Mouse (Mus musculus) spleen, embryonic (tissue): ENCODE measurements around the gene Drd4.
"Not testable (repeated sequence)": the region's sequence is repeated elsewhere in the genome, so short reads cannot be mapped to it uniquely, and the experiment has no call there.

ENCODE experiments used
- CTCF ChIA-PET: fragments of 350-600 bp; sonication (Branson Sonifier 250); formaldehyde crosslinking; loops from one replicate; lab custom pipeline; 2022; lab: Charles Lee

Drd4 gene

DNA sequence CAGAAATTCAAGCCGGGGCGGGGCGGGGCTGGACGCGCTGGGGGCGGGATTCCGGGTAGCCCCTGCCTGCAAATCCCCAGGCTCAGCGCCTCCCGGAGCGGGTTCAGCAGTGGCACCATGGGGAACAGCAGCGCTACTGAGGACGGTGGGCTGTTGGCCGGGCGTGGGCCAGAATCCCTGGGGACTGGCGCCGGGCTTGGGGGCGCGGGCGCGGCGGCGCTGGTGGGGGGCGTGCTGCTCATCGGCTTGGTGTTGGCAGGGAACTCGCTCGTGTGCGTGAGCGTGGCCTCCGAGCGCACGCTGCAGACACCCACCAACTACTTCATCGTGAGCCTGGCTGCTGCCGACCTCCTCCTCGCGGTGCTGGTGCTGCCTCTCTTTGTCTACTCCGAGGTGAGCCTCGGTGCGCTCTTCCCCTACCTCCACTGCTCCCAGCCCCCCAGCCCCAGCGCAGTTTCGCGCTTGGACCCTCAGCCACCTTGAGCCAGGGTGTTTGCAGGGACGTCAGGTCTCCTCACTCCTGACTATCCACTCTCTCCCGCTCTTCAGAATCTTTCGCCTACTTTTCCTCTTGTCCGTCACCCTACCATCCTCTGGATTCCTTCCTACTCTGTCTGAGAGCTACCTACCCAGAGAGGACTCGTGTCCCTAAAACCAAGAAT lies at the start of gene Drd4:
TSS of gene Drd4 (plus strand) at position 86 of the 662 bp plus-strand sequence.
- CTCF ChIA-PET = no interaction called here

DNA sequence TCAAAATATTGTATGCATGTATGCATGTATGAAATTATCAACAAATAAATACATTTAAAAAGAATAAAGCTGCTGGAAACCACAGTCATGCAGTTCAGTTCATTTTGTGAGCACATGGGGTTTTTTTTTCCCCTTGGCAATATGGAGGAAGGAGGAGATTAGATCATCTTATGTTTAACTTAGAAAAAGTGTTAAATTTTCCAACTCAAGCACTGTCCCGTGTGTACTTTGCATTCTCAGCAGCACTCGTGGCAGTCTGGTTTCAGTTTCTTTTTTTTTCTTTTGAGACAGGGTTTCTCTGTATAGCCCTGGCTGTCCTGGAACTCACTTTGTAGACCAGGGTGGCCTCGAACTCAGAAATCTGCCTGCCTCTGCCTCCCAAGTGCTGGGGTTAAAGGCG lies 41.3 kb upstream of the Drd4 start:
- CTCF ChIA-PET = not testable (repeated sequence)

DNA sequence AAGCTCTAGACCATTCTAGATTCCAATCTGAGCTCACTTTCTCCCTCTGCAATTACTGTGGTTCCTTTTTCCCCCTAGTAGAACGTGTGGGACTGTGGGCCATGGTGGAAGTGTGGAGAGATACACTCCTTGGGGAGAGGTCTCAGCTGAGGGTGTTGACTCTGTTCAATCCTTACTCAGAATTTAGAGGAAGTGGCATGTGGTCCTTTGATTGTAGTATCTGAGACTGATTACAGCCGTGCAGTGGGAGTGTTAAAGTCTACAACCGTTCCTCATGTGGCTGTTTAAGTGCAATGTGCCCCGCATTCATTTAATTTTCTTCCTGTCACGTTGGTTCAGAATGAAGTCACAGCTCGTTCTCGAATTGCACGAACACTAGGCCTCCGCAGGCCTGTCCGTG lies 35.6 kb upstream of the Drd4 start:
- CTCF ChIA-PET = no interaction called here

DNA sequence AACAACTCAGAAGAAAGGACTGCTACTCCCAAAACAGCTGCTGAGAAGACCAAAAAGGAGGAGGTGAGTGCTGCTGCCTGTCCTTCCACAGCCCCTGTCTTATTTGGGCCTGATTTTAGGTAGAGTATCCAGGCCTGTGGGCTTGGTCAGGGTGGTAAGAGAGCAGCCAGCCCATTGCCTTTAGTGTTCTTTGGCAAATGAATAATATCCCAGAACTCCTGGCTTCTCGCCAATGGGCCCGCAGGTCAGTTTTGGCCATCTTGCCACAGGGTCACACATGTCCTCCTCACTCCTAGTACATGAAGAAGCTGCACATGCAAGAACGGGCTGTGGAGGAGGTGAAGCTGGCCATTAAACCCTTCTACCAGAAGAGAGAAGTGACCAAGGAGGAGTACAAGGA lies 30.3 kb upstream of the Drd4 start:
- CTCF ChIA-PET = interaction anchor here (0.8 kb wide), 1 partner anchor 15 kb away, joined by 3 read pairs; no protein-coding TSS in a partner anchor

DNA sequence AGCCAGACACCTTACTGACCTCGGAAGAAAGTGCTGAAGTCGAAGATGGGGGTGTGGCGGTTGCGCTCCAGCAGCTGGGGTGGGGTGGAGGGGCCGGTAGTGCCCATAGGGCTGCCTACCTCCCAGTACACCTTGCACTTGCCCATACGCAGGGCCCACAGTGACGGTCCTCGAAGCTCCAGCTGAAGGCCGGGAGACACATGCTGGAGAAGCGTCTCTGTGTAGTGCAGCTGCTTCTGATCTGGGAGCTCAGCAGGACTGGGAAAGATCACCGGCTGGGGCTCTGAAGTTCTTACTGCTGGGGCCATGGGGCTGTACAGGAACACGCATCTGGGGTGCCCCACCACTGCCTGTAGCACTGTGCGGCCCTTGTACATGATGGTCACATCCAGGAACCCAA lies 28.2 kb upstream of the Drd4 start:
- CTCF ChIA-PET = no interaction called here

DNA sequence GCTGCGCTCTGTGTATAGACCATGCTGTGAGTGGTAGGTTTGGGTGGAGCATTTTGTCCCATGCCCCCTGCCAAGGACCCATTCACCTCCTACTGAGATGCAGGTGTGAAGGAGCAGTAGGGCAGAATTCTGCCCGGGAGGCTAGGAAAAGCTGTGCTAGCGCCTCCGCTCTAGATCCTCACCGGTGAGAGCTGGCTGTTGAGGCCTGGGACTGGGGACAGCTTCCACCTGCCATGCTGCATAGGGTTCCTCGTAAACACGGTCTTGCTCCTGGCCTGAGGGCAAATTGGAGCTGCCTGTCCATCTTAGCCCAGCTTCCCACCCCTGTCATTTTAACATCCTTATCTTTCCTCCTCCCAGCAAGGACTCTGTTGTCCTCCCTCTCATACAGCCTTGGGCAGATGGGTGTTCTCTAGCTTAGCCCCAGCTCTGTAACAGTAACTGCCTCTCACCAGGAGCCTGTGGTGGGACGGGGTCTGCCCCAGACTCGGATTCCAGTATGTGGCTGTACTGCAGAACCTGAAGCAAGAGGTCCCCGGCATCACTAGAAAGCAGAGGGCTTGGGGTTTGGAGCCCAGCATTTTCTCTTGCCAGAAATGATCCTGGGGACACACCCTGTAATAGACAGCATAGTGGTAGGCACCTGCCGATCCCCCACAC lies 27.6 kb upstream of the Drd4 start:
- CTCF ChIA-PET = interaction anchor here (1.0 kb wide), 1 partner anchor 52 kb away, joined by 3 read pairs; no protein-coding TSS in a partner anchor

DNA sequence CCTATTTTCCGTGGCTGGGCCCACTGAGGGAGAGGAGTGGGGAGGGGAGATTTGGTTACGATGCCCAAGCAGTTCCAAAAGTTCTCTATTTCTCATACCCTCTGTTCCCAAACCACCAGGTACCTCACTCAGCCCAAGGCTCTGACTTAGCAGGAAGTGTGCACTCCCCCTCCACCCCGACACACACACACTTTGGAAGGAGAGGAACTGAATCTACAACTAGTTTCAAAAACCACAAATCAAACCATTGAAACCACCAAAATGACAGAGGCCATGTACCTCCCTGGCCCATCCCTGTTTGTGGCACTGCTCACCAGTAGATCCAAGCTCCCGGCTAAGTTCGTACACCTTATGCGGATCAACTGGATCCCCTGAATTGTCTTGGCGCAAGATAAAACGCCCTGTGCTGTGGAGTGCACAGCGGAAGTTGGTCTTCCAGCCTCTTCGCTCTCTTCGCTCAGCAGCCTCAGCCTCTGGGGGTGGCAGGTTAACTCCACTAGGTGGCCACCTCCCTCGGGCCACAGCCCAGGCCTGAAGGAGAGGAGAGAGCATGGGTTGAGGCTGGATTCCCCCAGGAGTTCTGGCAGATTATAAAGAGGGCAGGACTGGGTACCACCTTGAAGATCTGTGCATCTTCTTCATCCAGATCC lies 26.9 kb upstream of the Drd4 start:
- CTCF ChIA-PET = interaction anchor here (1.0 kb wide), 1 partner anchor 51 kb away, joined by 3 read pairs; no protein-coding TSS in a partner anchor

DNA sequence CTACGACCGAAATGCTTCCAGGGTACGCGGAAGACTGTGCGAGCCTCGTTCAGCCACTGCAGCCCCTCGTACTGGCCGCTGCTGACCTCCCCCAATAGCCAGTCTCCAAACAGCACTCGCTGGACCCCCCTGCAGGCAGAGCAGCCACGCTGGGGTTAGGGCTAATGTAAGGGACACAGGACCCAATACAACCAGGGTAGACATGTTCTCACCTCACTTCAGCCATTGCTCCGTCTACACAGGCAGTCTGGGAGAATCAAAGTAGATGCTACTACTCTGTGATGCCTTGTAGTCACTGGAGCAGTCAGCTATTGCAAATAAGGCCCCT lies 26.4 kb upstream of the Drd4 start:
- CTCF ChIA-PET = interaction anchor here (1.0 kb wide), 1 partner anchor 50 kb away, joined by 3 read pairs; no protein-coding TSS in a partner anchor

DNA sequence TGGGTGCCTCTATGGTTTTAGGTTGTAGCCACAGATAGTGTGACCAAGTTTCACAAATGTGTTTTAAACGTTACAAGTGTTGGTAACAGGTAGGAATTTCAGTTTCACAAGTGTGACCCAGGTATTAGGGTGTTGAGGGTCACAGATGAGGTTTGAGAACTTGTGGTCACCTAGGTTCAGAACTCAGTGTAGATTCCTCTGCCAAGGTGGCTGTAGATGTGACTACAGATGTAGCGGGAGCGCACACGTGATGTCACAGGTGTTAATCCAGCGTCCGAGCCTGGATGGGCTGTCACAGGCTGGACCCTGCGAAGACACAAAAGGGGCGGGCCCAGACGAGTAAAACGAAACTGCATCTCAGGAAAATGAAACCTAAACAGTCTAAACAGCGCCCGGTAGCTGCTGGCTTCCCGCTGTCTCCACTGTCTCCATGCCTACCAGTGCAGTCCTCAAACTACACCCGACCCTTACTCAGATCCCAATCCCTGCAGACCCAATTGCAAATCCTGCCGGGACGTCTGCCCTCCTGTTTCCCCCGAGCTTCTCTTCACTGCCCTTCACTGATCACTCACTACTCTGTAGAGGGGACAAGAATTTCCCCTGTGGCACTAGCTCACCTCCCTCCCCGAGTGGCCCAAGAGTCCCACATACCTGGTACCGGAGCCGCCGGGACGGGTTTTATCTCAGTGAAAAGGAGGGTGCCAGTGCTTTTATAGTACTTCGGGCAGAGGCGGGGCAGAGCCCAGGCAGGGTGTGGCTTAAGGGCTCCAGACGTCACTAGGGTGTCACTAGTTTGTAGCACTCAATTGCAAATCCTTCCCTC lies 25.9 kb upstream of the Drd4 start, which contains the start of gene Irf7:
TSS of gene Irf7 (minus strand) at position 743 of the 823 bp plus-strand sequence.
- CTCF ChIA-PET = interaction anchor here (0.7 kb wide), 1 partner anchor 22 kb away, joined by 3 read pairs; no protein-coding TSS in a partner anchor

DNA sequence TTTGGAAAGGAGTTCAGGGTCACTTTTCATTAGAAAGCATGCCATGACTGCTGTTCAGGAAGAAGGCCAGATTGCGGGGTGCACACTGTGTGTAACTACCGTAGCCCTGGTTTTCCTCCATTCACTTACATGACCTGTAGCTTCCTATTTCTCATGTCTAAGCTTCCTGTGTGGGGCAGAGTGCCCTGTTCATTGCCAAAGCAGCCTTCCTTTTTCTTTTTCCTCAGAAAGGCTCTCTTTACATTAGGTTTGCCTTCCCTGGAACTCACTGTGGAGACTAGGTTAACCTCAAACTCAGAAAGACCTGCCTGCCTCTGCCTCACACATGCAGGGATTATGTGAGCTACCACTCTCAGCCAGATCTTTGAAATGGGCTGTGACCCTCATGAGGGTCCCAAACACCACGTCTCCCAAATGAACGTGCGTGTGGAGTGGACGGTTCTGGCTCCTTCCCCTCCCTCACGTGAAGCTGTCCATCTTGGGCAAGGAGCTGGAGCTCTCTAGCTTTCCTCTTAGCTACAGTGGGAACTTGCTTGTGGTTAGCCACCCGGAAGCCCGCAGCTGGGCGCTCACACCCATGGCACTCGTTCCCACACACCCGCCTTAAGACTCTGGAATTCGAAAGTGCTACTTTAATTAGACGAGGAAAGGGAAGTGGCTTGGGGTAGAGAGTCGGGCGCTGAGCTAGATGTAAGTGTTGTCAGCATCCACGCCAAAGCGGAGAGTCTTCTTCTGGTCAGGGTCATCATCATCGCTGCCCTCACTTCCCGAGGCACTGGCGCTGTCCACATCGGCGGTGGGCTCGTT lies 23.1 kb upstream of the Drd4 start:
- CTCF ChIA-PET = interaction anchor here (1.0 kb wide), 1 partner anchor 25 kb away, joined by 3 read pairs; no protein-coding TSS in a partner anchor

DNA sequence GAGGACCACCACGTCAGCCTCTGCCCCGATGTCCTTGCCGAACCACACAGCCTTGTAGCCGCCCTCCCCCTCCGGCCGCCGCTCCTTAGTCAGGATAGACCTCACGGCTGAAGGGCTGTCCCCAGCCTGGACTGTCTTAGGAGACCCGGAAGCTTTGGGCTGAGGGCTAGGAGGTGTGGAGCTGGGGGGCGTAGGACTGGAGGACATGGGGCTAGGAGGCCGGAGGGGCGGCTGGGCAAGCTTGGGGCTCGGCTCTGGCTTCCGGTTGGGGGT lies 22.6 kb upstream of the Drd4 start:
- CTCF ChIA-PET = interaction anchor here (0.6 to 1.0 kb wide), 2 partner anchors 18 to 25 kb away, joined by 3 read pairs; no protein-coding TSS in a partner anchor

DNA sequence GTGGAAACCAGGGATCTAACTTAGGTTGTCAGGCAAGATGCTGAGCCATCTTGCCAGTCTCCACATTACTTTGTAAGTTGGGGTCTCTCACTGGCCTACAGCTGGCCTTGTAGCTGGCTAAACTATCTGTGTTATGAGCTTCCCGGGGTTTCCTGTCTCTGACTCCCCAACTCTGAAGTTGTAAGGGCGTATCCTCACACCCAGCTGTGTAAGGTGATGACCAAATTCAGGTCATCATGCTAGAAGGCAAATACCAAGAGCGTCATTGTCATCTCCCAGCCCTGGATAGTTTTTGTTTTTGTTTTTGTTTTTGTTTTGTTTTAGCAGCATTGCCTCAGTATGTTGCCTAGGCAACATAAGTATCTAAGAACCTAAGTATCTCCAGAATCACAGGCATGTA lies 21.2 kb upstream of the Drd4 start:
- CTCF ChIA-PET = interaction anchor here (0.6 kb wide), 1 partner anchor 60 kb away, joined by 3 read pairs; no protein-coding TSS in a partner anchor

DNA sequence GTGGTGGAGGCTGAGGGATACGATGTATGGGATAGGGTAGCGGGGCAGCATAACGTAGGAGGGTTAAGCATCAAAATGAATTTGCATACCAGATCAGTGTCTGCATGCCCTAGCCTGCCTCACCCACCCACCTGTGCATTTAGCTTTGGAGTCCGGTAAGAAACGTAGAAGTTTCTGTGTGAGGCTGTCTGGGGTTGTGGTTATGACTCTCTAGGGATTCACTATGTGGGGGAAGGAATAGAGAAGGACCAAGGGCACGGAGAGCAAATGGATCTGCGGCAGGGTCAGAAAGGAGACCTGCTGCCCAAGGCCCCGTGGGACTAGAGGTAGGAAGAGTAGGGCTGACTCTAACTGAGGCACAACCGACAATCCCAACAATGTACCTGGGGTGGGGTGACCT lies 16.4 kb upstream of the Drd4 start:
- CTCF ChIA-PET = no interaction called here

DNA sequence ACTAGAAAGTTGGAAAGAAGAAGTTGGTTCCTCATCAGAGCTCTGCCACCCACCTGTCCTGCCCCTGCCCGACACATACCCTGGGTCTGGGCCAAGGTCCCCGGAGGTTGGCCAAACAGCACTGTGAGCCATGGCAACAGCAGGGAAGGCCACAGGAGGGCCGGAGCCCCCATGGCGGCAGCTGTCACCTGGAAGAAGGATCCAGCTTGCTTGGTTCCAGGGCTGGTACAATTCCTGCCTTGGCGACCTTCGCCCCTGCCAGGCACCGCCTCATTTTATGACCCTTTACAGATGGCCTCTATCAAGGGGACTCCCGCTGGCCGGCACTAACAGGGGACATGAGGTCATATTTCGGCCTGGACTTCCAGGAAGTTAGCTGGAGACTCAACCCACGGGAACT lies 15.3 kb upstream of the Drd4 start, which contains the start of gene Cdhr5:
TSS of gene Cdhr5 (minus strand) at position 241 of the 400 bp plus-strand sequence.
- CTCF ChIA-PET = no interaction called here

DNA sequence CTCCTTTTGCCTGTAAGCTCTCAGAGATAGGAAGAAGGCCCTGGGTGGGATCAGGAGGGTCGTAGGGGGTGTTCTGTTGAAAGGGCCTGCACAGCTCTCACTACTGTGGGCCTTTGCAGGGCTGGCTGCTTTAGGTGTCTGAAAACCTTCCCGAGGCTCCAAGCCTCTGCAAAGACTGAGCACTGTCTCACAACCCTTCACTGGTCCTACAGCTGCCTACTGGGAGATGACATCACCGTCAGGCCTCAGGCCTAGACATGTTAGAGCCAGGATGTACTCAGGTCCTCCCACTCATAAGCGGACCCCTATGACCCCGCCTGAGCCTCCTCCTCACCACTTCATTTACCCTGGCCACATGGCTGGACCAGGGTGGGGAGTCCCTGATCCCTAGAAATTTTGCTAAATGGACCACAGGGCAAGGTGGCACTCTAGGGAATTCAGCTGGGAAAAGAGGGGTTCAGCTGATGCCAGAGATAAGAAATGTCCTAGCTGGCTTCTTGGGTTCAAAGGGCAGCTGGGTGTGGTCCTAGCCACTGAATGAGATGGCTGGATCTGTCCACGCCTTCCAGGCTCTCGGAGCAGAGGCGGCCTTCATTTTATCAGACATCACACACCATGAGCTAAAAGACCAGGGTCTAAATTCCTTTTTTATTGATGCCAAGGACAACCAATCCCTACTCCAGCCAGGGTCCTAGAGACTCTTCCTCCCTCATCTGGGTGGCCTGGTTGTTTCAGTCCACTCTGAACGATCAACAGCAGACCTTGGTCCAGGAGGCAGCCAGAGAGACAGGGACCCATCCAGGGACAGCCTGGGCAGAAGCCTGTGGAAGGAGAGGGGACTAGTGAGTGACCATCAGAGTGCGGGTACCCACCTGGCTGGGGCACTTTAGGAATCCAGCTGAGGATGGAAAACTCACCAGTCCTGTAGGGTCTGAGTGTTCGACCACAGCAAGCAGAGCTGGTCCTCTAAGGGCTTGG lies 13.8 kb upstream of the Drd4 start:
- CTCF ChIA-PET = interaction anchor here (0.6 kb wide), 1 partner anchor 355 kb away, joined by 3 read pairs; no protein-coding TSS in a partner anchor

DNA sequence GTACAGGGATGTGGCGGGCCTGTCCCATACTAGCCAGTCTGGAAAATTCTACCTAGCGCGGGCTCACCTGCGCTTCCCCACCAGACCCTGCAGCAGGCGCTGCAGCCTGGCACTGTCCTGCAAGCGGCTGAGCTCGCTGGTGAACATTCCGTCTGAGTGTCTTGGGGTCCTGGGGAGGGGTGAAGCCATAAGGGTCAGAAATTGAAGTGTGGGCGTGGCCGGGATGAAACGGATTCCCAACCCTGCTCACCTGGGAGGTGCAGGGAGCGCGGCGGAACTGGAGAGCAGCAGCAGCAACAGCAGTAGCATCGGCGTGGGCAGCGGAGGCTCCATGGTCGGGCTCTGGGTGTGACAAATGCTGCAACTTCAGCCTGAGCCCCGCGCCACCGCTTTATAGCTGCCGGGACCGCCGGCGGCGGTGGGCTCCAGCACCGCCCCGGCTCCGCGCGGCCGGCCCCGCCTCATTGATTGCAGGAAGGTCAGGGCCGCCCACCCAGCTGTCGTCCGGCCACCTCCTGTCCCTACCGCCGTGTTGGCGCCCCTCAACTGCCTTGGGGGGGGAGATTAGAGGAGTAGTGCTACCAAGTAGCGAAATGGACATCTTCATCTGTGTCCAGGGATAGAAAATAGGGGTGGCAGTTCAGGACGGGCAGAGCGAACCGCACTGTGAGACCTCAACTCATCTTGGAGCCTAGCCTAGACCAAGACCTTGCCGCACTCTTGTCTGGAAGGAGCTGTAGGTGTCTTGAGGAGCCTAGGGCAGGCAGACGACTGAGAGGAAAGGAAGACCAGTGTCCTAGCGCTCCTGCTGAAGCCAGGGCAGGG lies 12.8 kb upstream of the Drd4 start, which contains the start of gene Sct:
TSS of gene Sct (minus strand) at position 368 of the 825 bp plus-strand sequence.
- CTCF ChIA-PET = interaction anchor here (0.6 kb wide), 1 partner anchor 354 kb away, joined by 3 read pairs; no protein-coding TSS in a partner anchor

DNA sequence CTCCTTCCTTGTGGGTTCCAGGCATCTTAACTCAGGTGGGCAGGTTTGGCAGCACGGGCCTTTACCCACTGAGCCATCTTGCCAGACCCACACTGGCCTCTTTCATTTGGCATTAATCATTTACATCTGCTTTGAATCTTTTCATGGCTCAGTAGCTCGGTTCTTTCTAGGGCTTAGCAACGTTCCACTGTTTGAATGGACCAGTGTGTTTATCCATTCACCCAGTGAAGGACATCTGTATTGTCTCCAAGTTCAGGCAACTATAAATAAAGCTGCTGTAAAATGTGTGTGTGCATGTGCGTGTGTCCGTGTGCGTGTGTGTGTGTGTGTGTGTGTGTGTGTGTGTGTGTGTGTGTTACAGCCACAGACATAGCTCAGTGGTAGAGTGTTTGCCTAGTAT lies 10.4 kb upstream of the Drd4 start:
- CTCF ChIA-PET = no interaction called here

DNA sequence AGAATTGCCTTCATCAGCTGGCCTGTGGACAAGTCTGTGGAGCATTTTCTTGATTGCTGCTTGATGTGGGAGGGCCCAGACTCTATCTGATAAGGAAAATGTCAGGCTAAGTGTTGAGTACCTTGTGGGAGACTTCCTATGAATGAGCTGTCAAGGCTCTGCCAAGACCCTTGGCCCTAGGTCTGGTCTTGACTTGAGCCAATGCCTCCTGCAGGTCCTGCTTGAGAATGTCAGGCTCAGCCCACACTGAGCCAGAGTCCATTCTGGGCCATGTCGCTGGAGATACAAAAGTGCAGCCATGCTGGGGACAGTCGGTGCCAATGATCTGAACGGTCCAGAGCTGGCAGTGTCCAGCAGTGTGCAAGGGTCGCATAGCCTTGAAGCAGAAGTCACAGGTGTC lies 9.1 kb upstream of the Drd4 start:
- CTCF ChIA-PET = no interaction called here
